Mouse (Mus musculus) c-Kit-positive CD71-negative TER-119-negative erythroid progenitor cells, embryonic 14.5 days (primary cell): ENCODE measurements at regions not wholly inside any gene's neighbourhood (a gene's known extent, or its start where the extent isn't known, plus 50 kb on each side); places are given as distances from the start of the nearest gene placed in this dataset.
"Not testable (repeated sequence)": the region's sequence is repeated elsewhere in the genome, so short reads cannot be mapped to it uniquely, and the experiment has no call there.

Experiments
- DNase-seq: peaks from one replicate; pipeline ENCODE4 v3.0.0-alpha.2; 2013; ENCODE audit warnings: low read depth

GRCm38 (mm10) chr13:44673337-44673966 lies 55.8 kb upstream of the Jarid2 start:
- peak; percentile 25 for DNase-seq

GRCm38 (mm10) chr13:44673967-44674357 lies 55.3 kb upstream of the Jarid2 start:
- DNase-seq, result no peak

- no peak for DNase-seq
Measured at GRCm38 (mm10) chr13:44674926-44675650, 54.2 kb upstream of the Jarid2 start.

- no peak for DNase-seq
Measured at GRCm38 (mm10) chr13:44676041-44676440, 53.2 kb upstream of the Jarid2 start.

- DNase-seq, result no peak
Measured at GRCm38 (mm10) chr13:44678121-44678520, 51.2 kb upstream of the Jarid2 start.

- not testable (repeated sequence) for DNase-seq
Measured at GRCm38 (mm10) chr13:44679457-44679856, 49.8 kb upstream of the Jarid2 start.
